ENCODE assay signal across 8 mouse cellular contexts in the genomic region with DNA sequence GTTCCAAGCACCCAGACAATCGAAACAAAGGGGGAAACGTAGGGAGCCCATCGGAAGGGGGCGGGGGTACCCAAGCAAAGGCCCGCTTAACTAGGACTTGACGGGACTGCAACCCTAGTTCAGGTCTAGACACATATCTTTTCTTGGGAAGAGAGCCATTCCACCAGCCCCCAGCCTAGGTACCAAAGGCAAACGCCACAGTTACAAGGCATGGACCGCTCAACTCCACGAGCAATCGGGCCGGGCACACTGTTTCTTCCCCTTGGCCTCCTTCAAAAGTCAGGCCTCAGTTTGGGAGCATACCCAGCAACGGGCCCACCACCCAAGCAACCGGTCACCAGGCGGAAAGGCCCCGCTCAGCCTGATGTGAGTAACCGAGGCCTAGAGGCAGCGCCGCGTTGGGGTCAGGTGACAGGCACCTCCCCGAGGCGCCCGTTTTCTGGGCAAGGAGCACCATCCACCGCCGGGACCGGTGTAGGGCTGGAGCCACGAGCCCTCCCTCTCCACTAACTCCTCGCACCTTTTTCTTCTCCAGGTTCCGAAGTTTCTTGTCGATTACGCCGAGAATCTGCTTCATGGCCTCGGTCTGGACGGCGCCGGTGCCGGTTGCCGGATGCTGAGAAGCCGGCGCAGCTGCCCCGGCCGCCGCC. TPM values are rescaled to one million over a fixed set of nuclear protein-coding genes. Genes with fewer than 3 reads are reported as not detected.
A peak's percentile ranks its signal among the peaks of the same experiment; 100 is the strongest.
DNase-seq lines count a peak whose midpoint lies in the region; ATAC-seq lines count a peak whose summit lies in the region.

No protein-coding gene starts in this region.

- peak; percentile 65 for DNase-seq in 3T3-L1 (ENCODE audit: low read depth, low spot score)
- DNase-seq in adrenal gland, postnatal 10 days: peak; percentile 73
- peak; percentile 55 for DNase-seq in embryonic facial prominence, embryonic 14.5 days (ENCODE audit: low spot score)
- DNase-seq in splenic B cell, adult 2 months (ENCODE audit: low read depth, low spot score): peak; percentile 65

- H3K9me3 ChIP-seq in embryonic facial prominence, embryonic 14.5 days (ENCODE audit: control insufficient read depth, low read length): no peaks in the 10 kb centered on the region
- H3K9me3 ChIP-seq in heart, embryonic 11.5 days (replicated peaks; ENCODE audit: control insufficient read depth, low read length): no peaks in the 10 kb centered on the region
- no peaks in the 10 kb centered on the region for H3K9me3 ChIP-seq in kidney, embryonic 16.5 days (ENCODE audit: low read length)
- H3K9me3 ChIP-seq in liver, embryonic 12.5 days (replicated peaks): no peaks in the 10 kb centered on the region

- H3K27ac ChIP-seq in embryonic facial prominence, embryonic 14.5 days (replicated peaks; ENCODE audit: low read depth, low read length): peak overlapping the region; percentile 100
- H3K27ac ChIP-seq in heart, embryonic 11.5 days (ENCODE audit: low read depth, low read length): peak overlapping the region; percentile 100
- peak overlapping the region; percentile 100 for H3K27ac ChIP-seq in kidney, embryonic 16.5 days (ENCODE audit: low read length)
- peak overlapping the region; percentile 99 for H3K27ac ChIP-seq in liver, embryonic 12.5 days

- H3K27me3 ChIP-seq in embryonic facial prominence, embryonic 14.5 days (replicated peaks; ENCODE audit: control insufficient read depth, insufficient read depth, low read length): no peaks in the 10 kb centered on the region
- no peaks in the 10 kb centered on the region for H3K27me3 ChIP-seq in heart, embryonic 11.5 days (ENCODE audit: control insufficient read depth, insufficient read depth, low read length)
- H3K27me3 ChIP-seq in kidney, embryonic 16.5 days (ENCODE audit: insufficient read depth, low read length): no peaks in the 10 kb centered on the region
- no peaks in the 10 kb centered on the region for H3K27me3 ChIP-seq in liver, embryonic 12.5 days (replicated peaks)
- no peaks in the 10 kb centered on the region for H3K27me3 ChIP-seq in splenic B cell, adult 2 months (ENCODE audit: control insufficient read depth, insufficient read depth, low read length, poor library complexity, severe bottlenecking)

- H3K4me3 ChIP-seq in embryonic facial prominence, embryonic 14.5 days (ENCODE audit: low read depth, low read length): peak overlapping the region; percentile 87
- H3K4me3 ChIP-seq in heart, embryonic 11.5 days (ENCODE audit: low read depth, low read length): peak overlapping the region; percentile 97
- H3K4me3 ChIP-seq in kidney, embryonic 16.5 days (ENCODE audit: low read length): peak overlapping the region; percentile 95
- H3K4me3 ChIP-seq in liver, embryonic 12.5 days: peak overlapping the region; percentile 99

- H3K4me2 ChIP-seq in embryonic facial prominence, embryonic 14.5 days (ENCODE audit: low read depth, low read length): peak overlapping the region; percentile 62
- peak overlapping the region; percentile 72 for H3K4me2 ChIP-seq in heart, embryonic 11.5 days
- peak overlapping the region; percentile 60 for H3K4me2 ChIP-seq in kidney, embryonic 16.5 days (replicated peaks; ENCODE audit: low read depth, low read length)
- peak overlapping the region; percentile 76 for H3K4me2 ChIP-seq in liver, embryonic 12.5 days

- peaks cover 11% of the 10 kb centered on the region for H3K4me1 ChIP-seq in embryonic facial prominence, embryonic 14.5 days (ENCODE audit: control insufficient read depth, insufficient read depth, low read length)
- no peaks in the 10 kb centered on the region; the same call in 1 of the 2 replicates for H3K4me1 ChIP-seq in heart, embryonic 11.5 days (ENCODE audit: control insufficient read depth, insufficient read depth, low read length)
- peaks cover 32% of the 10 kb centered on the region for H3K4me1 ChIP-seq in kidney, embryonic 16.5 days (ENCODE audit: insufficient read depth, low read length)
- peaks cover 28% of the 10 kb centered on the region for H3K4me1 ChIP-seq in liver, embryonic 12.5 days

- peaks cover 27% of the 10 kb centered on the region for H3K36me3 ChIP-seq in embryonic facial prominence, embryonic 14.5 days (ENCODE audit: control insufficient read depth, insufficient read depth, low read length)
- H3K36me3 ChIP-seq in heart, embryonic 11.5 days (ENCODE audit: control insufficient read depth, insufficient read depth, low read length): 0 out of 2 replicates have a peak, but pooled peaks cover 8% of the 10 kb centered on the region
- peaks cover 16% of the 10 kb centered on the region for H3K36me3 ChIP-seq in kidney, embryonic 16.5 days (ENCODE audit: insufficient read depth, low read length)
- peaks cover 31% of the 10 kb centered on the region for H3K36me3 ChIP-seq in liver, embryonic 12.5 days
- 0 out of 2 replicates have a peak, but pooled peaks cover 5% of the 10 kb centered on the region for H3K36me3 ChIP-seq in splenic B cell, adult 2 months (ENCODE audit: control insufficient read depth, insufficient read depth, low read length, poor library complexity, severe bottlenecking)

- under 1% methylated on average over 38 of the region's 42 CpGs for WGBS in embryonic facial prominence, embryonic 14.5 days
- WGBS in heart, embryonic 11.5 days (ENCODE audit: insufficient replicate concordance): under 1% methylated on average over 42 of the region's 42 CpGs
- WGBS in kidney, embryonic 16.5 days: under 1% methylated on average over 42 of the region's 42 CpGs
- WGBS in liver, embryonic 12.5 days (ENCODE audit: insufficient replicate concordance): 2% methylated on average over 42 of the region's 42 CpGs

- H3K9ac ChIP-seq in embryonic facial prominence, embryonic 14.5 days (ENCODE audit: low read depth, low read length): peak overlapping the region; percentile 89
- peak overlapping the region; percentile 99 for H3K9ac ChIP-seq in heart, embryonic 11.5 days (ENCODE audit: low read depth, low read length)
- peak overlapping the region; percentile 98 for H3K9ac ChIP-seq in kidney, embryonic 16.5 days (replicated peaks; ENCODE audit: low read length)
- peak overlapping the region; percentile 98 for H3K9ac ChIP-seq in liver, embryonic 12.5 days

- ATAC-seq in embryonic facial prominence, embryonic 14.5 days (ENCODE audit: low read depth): peak; percentile 24
- ATAC-seq in heart, embryonic 11.5 days (replicated peaks; ENCODE audit: insufficient number of reproducible peaks, low FRiP score, low TSS enrichment): peak; percentile 60
- ATAC-seq in kidney, embryonic 16.5 days (ENCODE audit: low FRiP score, low TSS enrichment): peak; percentile 58
- ATAC-seq in liver, embryonic 12.5 days: peak; percentile 56
- peak; percentile 49; the same call in 1 of the 2 replicates for ATAC-seq in monocyte, adult 5-6 weeks (replicated peaks; ENCODE audit: insufficient number of reproducible peaks, low FRiP score, low TSS enrichment, poor library complexity, severe bottlenecking)

RNA-seq across cellular contexts. Expression of gene Caprin1, which starts 1.1 kb away (rescaled TPM):
- total RNA-seq in adrenal gland, postnatal 10 days (2021): 100 to 1,000 TPM; 354 to 414 TPM
- polyA plus RNA-seq in embryonic facial prominence, embryonic 14.5 days (2014; fragmentation: Nextera tagmentation; extraction: Ambion mirVana): 300 and 335 TPM in 2 replicates
- polyA plus RNA-seq in heart, embryonic 11.5 days (2014; fragmentation: Nextera tagmentation; extraction: Ambion mirVana): 307 and 343 TPM in 2 replicates
- polyA plus RNA-seq in kidney, embryonic 16.5 days (2015; fragmentation: Nextera tagmentation; extraction: Ambion mirVana): 324 and 325 TPM in 2 replicates
- polyA plus RNA-seq in liver, embryonic 12.5 days (2016; fragmentation: Nextera tagmentation; extraction: Ambion mirVana): 235 and 238 TPM in 2 replicates
- 252 to 314 TPM (median 306 TPM) in 3 replicates for total RNA-seq in monocyte, adult 5-6 weeks (2017)

RNA-seq across cellular contexts. Expression of gene Nat10, which starts 35.3 kb away (rescaled TPM):
- total RNA-seq in adrenal gland, postnatal 10 days (2021): 10 to 100 TPM; 28.3 to 49.3 TPM
- polyA plus RNA-seq in embryonic facial prominence, embryonic 14.5 days (2014; fragmentation: Nextera tagmentation; extraction: Ambion mirVana): 21.9 and 22.5 TPM in 2 replicates
- 15.3 and 18.0 TPM in 2 replicates for polyA plus RNA-seq in heart, embryonic 11.5 days (2014; fragmentation: Nextera tagmentation; extraction: Ambion mirVana)
- polyA plus RNA-seq in kidney, embryonic 16.5 days (2015; fragmentation: Nextera tagmentation; extraction: Ambion mirVana): 32.1 and 32.2 TPM in 2 replicates
- polyA plus RNA-seq in liver, embryonic 12.5 days (2016; fragmentation: Nextera tagmentation; extraction: Ambion mirVana): 35.0 and 35.3 TPM in 2 replicates
- total RNA-seq in monocyte, adult 5-6 weeks (2017): 25.1 to 46.8 TPM (median 32.7 TPM) in 3 replicates

Comparison
In these comparisons a context has a peak if more than half of its experiments do, and no peak if none do; other contexts are left out.
1. Peak in every context shown above with its lines: DNase-seq, ATAC-seq, H3K4me3 ChIP-seq and H3K27ac ChIP-seq.